Mouse (Mus musculus) liver, embryonic 14.5 days (tissue): ENCODE measurements at regions not wholly inside any gene's neighbourhood (a gene's known extent, or its start where the extent isn't known, plus 50 kb on each side); places are given as distances from the start of the nearest gene placed in this dataset.

Experiments used
- ATAC-seq: fragments of 200-750 bp; cut with Nextera tagmentation; 2 replicates; pipeline ENCODE4 v1.8.0; 2017; ENCODE audit warnings: moderate number of reproducible peaks, mild to moderate bottlenecking, moderate library complexity; ENCODE audit not compliant: insufficient read depth
- DNase-seq, 3 experiments: peaks; one replicate each; pipeline ENCODE4 v3.0.0-alpha.2; 2012 to 2013; ENCODE audit warnings: low read depth in 3 of 3, low spot score in 3 of 3
- H3K27ac ChIP-seq: fragments of 300-500 bp; sonication (generic); 2 replicates; pipeline ENCODE4 v1.5.1; 2014; ENCODE audit warnings: moderate library complexity, mild to moderate bottlenecking, control low read depth, inconsistent platforms
- H3K27me3 ChIP-seq: fragments of 300-500 bp; sonication (generic); 2 replicates; pipeline ENCODE4 v1.6.1; 2014; ENCODE audit warnings: mild to moderate bottlenecking, low read length, moderate library complexity; ENCODE audit not compliant: control insufficient read depth, insufficient read depth
- H3K36me3 ChIP-seq: fragments of 300-500 bp; sonication (generic); replicated peaks from 2 replicates; pipeline ENCODE4 v1.6.1; 2014; ENCODE audit warnings: low read depth; ENCODE audit not compliant: control insufficient read depth, insufficient read depth
- H3K4me1 ChIP-seq, 2 experiments: fragments of 200-500 bp in 1 of 2; fragments of 300-500 bp in 1 of 2; sonication (generic) in 1 of 2; replicated peaks; 2 replicates each; pipeline ENCODE4 v1.6.1; 2012 to 2014; ENCODE audit warnings: antibody characterized with exemption in 1 of 2, inconsistent platforms in 1 of 2, low read length in 1 of 2; ENCODE audit not compliant: control insufficient read depth in 2 of 2, insufficient read depth in 2 of 2
- H3K4me2 ChIP-seq: fragments of 300-500 bp; sonication (generic); 2 replicates; pipeline ENCODE4 v1.6.1; 2014; ENCODE audit warnings: low read depth, mild to moderate bottlenecking, control low read depth, moderate library complexity
- H3K4me3 ChIP-seq, 2 experiments: fragments of 200-500 bp in 1 of 2; fragments of 300-500 bp in 1 of 2; sonication (generic) in 1 of 2; 2 replicates each; pipeline ENCODE4 v1.5.1; 2012 to 2014; ENCODE audit warnings: low read depth in 2 of 2, low read length in 2 of 2, mild to moderate bottlenecking in 2 of 2, control low read depth in 1 of 2, inconsistent platforms in 1 of 2, moderate library complexity in 1 of 2; ENCODE audit not compliant: insufficient read depth in 1 of 2
- H3K9ac ChIP-seq: fragments of 300-500 bp; sonication (generic); replicated peaks from 2 replicates; pipeline ENCODE4 v1.6.1; 2014; ENCODE audit warnings: mild to moderate bottlenecking, control low read depth, moderate library complexity
- H3K9me3 ChIP-seq: fragments of 300-500 bp; sonication (generic); 2 replicates; pipeline ENCODE4 v1.6.1; 2016; ENCODE audit warnings: low read length, mixed read lengths; ENCODE audit not compliant: control insufficient read depth
- CTCF ChIP-seq: IDR thresholded peaks from 2 replicates; pipeline ENCODE4 v1.5.1; 2016; ENCODE audit warnings: antibody characterized with exemption, low read depth, control low read depth
- EP300 ChIP-seq: IDR thresholded peaks from 2 replicates; pipeline ENCODE4 v1.6.1; 2016; ENCODE audit warnings: antibody characterized with exemption, low read depth
- WGBS: fragments of 180-500 bp; shearing (Covaris S2); extraction: QIAGEN DNeasy Blood & Tissue Kit; methylation state at CpG from one replicate; pipeline ENCODE4 v1.1.7; 2014; ENCODE audit not compliant: insufficient replicate concordance; 5-methylcytosine and 5-hydroxymethylcytosine counted together

- Histone ChIP-seq H3K36me3 (no peaks in the 10 kb centered on the region), H3K27ac (no peak overlapping the region), H3K9ac (no peak overlapping the region), H3K4me3 (no peak overlapping the region), H3K4me2 (no peak overlapping the region), H3K4me1 (no peaks in the 10 kb centered on the region), H3K27me3 (no peaks in the 10 kb centered on the region), H3K9me3 (no peaks in the 10 kb centered on the region)
- ATAC-seq (no peak), DNase-seq (no peak)
- TF ChIP-seq CTCF: no peak
- TF ChIP-seq EP300: no peak
- 80% methylated on average over 7 of the region's 7 CpGs for WGBS
Observed at GRCm38 (mm10) chr15:62571803-62572202, 1273.2 kb downstream of the Gsdmc2 start.

GRCm38 (mm10) chr15:62568788-62569713, 1275.9 kb downstream of the Gsdmc2 start:
- DNase-seq (no peak), ATAC-seq (no peak)
- Histone ChIP-seq H3K4me2 (no peak overlapping the region), H3K36me3 (no peaks in the 10 kb centered on the region), H3K27ac (no peak overlapping the region), H3K4me1 (no peaks in the 10 kb centered on the region), H3K9me3 (no peaks in the 10 kb centered on the region), H3K4me3 (no peak overlapping the region), H3K27me3 (no peaks in the 10 kb centered on the region), H3K9ac (no peak overlapping the region)
- TF ChIP-seq CTCF: no peak
- TF ChIP-seq EP300: no peak
- 51% methylated on average over 7 of the region's 7 CpGs for WGBS

- H3K4me2 ChIP-seq: no peak overlapping the region
- H3K4me3 ChIP-seq: no peak overlapping the region
- no peak overlapping the region for H3K27ac ChIP-seq
- WGBS: 44% methylated on average over 4 of the region's 4 CpGs
- H3K4me1 ChIP-seq: no peaks in the 10 kb centered on the region
- TF ChIP-seq CTCF: no peak
- TF ChIP-seq EP300: no peak
- ATAC-seq: no peak
- no peaks in the 10 kb centered on the region for H3K36me3 ChIP-seq
- no peaks in the 10 kb centered on the region for H3K9me3 ChIP-seq
- no peak overlapping the region for H3K9ac ChIP-seq
- no peaks in the 10 kb centered on the region for H3K27me3 ChIP-seq
- DNase-seq: no peak
Observed at GRCm38 (mm10) chr15:62567431-62567830, 1277.5 kb downstream of the Gsdmc2 start.

- Histone ChIP-seq H3K27me3 (no peaks in the 10 kb centered on the region), H3K4me3 (no peak overlapping the region), H3K27ac (no peak overlapping the region), H3K9me3 (no peaks in the 10 kb centered on the region), H3K4me2 (no peak overlapping the region), H3K4me1 (no peaks in the 10 kb centered on the region), H3K36me3 (no peaks in the 10 kb centered on the region), H3K9ac (no peak overlapping the region)
- 31% methylated on average over 7 of the region's 7 CpGs for WGBS
- DNase-seq (no peak), ATAC-seq (no peak)
- TF ChIP-seq EP300: no peak
- no peak for TF ChIP-seq CTCF
Observed at GRCm38 (mm10) chr15:62566106-62566511, 1278.9 kb downstream of the Gsdmc2 start.

GRCm38 (mm10) chr15:62533233-62533632, 1311.7 kb downstream of the Gsdmc2 start:
- ATAC-seq (no peak), DNase-seq (peak in 1 of 3 experiments; percentile 6)
- no peak overlapping the region for H3K9ac ChIP-seq
- no peak overlapping the region for H3K27ac ChIP-seq
- no peaks in the 10 kb centered on the region for H3K4me1 ChIP-seq
- H3K36me3 ChIP-seq: no peaks in the 10 kb centered on the region
- H3K27me3 ChIP-seq: no peaks in the 10 kb centered on the region
- no peak overlapping the region for H3K4me3 ChIP-seq
- TF ChIP-seq CTCF (no peak), EP300 (no peak)
- H3K9me3 ChIP-seq: no peaks in the 10 kb centered on the region
- 53% methylated on average over 2 of the region's 2 CpGs for WGBS
- H3K4me2 ChIP-seq: no peak overlapping the region
